Mouse (Mus musculus) cerebellum, adult 11-12 months (tissue): ENCODE results near the gene Serf2.

Experiments used
- DNase-seq: peaks from one replicate; pipeline ENCODE4 v3.0.0; 2022

Serf2 gene

DNA sequence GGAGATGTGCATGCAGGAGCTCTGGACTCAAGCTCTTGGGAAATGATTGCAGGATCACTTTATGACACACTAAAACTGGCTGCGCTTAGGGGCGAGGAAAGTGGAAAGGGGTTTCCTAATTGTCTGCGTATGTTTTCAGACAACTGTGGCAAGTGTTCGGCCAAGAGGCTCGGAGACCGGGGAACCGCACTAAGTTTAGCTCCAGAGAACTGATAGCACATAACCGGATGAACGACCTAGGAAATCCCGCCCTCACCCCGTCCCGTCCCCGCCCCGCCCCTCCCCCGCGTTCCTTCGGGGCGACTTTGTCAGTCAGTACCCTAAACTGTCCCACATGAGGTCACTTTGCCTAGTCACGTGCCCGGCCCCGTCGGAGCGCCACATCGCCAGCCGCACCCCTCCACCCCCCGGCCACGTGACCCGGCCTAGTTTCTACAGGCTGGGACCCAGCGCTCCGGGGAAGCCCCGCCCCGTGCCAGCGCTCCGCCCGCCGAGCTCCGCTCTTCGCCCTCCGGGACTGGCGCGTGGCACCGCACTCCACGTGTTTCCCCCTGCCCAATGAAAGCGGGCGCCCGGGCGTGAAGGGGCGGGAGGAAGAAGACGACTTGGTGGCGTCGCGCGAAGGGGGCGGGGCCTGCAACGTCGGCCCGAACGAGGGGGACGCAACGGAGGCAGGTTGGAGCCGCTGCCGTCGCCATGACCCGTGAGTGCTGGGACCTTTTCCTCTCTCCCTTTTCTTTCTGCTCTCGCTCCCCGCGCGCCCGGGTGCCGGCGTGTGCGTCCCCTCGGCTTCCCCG lies at the start of gene Serf2:
TSS of gene Serf2 (plus strand) at position 457 of the 797 bp plus-strand sequence.
- peak; percentile 100 for DNase-seq

DNA sequence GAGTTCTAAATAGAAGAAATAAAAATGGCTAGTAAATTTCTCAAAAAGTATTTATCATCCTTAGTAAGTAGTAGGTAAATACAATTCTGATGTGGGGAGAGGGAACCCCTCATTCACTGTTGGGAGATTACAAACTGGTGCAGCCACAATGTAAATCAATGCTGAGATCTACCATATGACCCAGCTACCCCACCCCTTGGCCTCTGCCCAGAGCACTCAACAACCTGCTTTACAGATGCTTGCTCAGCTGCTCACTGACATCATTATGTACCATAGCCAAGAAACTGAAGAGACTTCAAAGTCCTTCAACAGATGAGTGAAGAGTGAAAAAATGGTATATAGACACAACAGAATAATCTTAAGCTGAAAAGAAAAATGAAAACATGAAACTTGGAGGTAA lies 45.7 kb upstream of the Serf2 start:
- no peak for DNase-seq

- no peak for DNase-seq
Measured at GRCm38 (mm10) chr2:121408160-121408559, 40.8 kb upstream of the Serf2 start.

DNA sequence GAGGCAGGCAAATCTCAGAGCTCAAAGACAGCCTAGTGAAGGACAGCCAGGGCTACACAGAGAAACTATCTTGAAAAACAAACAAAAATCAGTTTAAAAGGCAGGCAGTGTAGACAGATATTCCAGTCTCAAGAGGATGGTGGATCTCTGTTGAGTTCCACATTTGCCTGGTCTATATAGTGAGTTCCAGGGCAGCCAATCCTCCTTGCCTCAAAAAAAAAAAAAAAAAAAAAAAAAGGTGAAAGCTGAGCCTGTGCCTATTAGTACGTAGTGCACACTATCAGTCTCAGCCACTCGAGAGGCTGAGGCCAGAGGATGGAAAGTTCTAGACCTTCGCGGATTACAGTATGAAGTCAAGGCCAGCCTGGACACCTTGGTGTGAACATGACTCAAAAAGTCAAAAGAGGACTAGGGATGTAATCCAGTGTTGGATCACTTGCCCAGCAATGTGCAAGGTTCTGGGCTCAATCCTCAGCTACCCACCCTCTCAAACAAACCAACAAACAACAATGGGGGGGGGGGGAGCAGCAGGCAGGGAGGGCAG lies 36.1 kb upstream of the Serf2 start:
- no peak for DNase-seq

- DNase-seq = peak; percentile 95
Measured at GRCm38 (mm10) chr2:121413387-121414042, 35.5 kb upstream of the Serf2 start, which contains the start of the genes Pdia3 and Catsper2. Gene Pdia3 (plus strand): TSS chr2:121413775. Gene Catsper2 (minus strand): TSS chr2:121413792.

DNA sequence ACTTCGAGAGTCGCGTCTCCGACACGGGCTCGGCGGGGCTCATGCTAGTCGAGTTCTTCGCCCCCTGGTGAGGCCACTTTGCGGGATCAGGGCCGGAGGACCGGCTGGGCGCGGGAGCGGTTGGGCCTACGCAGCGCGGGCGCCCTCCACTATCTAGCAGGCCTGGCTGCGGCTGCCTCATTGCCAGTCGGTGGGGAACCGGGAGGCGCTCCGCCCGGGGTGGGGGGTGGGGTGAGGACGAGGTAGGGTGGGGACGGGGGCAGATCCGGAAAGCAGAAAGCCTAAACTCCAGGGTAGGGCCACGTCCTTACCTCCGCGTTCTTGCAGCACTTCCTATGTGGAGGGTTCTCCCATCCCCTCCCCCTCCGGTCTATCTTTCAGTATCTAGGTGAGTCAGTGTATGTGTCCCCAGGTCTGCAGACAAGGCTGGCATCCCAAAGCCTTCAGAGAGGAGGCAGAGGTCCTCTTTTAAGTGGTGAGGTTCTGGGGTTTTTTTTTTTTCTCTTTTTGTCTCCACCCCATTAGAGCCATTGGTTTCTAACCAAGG lies 34.8 kb upstream of the Serf2 start:
- DNase-seq = peak; percentile 55

- no peak for DNase-seq
Measured at GRCm38 (mm10) chr2:121415103-121415502, 33.9 kb upstream of the Serf2 start.

DNA sequence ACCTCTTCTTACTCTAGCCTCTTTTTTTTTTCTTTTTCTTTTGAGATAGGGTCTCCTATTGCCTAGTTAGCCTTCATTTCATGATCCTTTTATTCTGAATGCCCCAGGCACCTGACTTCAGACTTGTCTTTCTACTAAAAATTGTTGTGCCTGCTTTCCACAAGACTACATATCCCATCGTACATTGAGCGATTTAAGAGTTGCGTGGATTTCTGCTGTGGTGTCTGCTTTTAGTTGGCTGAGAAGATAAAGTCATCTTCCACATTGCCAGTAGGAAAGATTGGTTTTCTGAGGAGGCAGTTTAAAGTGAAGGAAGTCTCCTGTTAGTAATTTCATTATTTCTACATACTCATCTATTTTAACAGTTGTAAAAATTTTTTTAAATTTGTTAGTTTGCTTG lies 33.4 kb upstream of the Serf2 start:
- no peak for DNase-seq

GRCm38 (mm10) chr2:121416356-121416755 lies 32.6 kb upstream of the Serf2 start:
- no peak for DNase-seq

GRCm38 (mm10) chr2:121418476-121418875 lies 30.5 kb upstream of the Serf2 start:
- no peak for DNase-seq

DNA sequence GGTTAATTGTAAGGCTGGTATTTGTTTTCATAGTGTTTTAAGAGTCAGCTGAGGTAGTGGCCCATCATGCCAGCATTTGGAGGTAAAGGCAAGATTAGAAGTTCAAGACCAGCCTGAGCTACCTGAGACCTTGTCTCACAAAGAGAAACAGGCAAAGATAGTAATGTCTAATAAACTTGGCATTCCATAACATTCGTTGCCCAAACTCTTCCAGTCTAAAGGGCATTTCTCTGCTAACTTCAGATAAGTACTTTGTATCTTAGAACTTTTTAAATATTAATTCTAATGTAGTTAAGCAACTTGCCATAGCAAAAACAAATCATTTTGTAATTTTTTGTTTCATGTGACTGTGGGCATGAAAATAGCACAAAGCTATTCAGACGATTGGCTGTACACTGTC lies 25.8 kb upstream of the Serf2 start:
- DNase-seq = no peak

GRCm38 (mm10) chr2:121425890-121426289 lies 23.1 kb upstream of the Serf2 start:
- DNase-seq = no peak

DNA sequence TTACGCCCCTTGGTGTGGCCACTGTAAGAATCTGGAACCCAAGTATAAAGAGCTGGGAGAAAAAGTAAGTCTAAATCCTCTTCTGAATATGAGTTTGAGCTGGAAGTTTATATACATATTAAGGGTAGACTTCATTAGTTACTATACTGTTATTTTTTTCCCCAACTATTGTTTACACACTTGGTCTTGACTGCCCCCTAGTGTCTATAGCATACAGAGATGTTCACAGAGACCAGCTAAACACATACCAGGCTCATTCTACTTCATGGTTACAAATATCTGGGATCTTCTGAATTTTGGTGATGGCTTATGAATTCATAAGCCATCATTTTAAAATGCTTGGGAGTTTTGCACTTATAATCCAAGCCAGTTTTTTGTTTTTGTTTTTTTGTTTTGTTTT lies 14.1 kb upstream of the Serf2 start:
- DNase-seq = no peak

DNA sequence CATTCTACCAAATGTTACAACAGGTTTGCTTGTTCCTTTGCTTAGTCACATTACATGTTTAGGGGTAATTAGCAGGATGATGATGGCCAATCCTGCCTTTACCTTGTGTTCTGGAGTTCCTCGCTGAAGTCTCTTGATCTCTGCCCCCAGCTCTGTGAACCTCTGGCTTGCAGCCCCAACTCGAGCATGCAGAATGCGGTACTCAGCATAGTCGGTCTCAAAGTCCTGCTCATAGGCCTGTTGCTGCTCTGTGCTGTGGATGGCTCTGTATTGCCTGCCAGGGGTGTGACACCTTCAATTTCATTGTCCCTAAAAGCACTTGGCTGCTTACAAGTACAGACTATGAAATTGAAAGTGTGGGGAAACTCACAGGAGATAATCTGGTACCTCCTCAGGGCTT lies 9.2 kb upstream of the Serf2 start:
- DNase-seq = no peak

GRCm38 (mm10) chr2:121440834-121441605 lies 8.0 kb upstream of the Serf2 start:
- DNase-seq = no peak

GRCm38 (mm10) chr2:121441800-121442199 lies 7.2 kb upstream of the Serf2 start:
- DNase-seq = no peak

- peak; percentile 44 for DNase-seq
Measured at GRCm38 (mm10) chr2:121442259-121443067, 6.5 kb upstream of the Serf2 start.

GRCm38 (mm10) chr2:121443068-121443349 lies 6.0 kb upstream of the Serf2 start:
- DNase-seq = peak; percentile 24

DNA sequence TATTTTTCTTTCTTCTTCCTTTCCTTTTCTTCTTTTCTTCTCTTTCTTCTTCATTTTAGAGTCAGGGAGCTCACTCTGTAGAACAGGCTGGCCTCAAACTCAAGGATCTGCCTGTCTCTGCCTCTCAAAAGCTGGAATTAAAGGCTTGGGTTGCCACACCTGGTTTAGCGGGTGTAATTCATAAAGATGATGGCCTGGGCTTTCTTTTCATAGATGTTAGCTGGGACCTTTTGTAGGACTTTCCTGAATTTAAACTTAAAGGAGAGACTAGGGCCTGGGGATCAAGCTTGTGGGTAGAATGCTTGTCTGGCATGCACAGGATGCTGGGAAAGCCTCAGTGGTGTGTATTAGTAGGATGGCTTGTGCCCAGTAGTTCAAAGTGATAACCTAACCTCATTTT lies 4.8 kb upstream of the Serf2 start, which contains the start of gene Ell3:
TSS of gene Ell3 (minus strand) at position 101 of the 400 bp plus-strand sequence.
- no peak for DNase-seq

GRCm38 (mm10) chr2:121445117-121445516 lies 3.9 kb upstream of the Serf2 start:
- DNase-seq = no peak

DNA sequence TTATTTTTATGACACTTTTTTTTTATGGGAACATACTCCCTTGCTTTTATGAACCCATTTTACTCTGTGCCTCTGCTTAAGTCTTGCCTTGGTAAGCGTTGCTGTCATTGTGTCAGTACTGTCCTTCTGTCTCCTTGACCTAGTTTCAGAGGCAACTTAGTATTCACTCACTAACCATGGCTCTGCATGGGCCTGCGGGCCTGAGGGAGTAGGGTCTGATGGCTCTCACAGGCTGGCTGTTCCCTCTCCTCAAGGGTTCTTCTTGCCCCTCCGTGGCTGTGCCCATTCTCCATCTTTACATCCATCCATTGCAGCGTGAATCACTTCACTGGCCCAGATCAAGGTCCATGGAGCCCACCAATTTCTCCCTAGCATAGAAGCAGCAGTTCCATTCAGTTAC lies 2.5 kb upstream of the Serf2 start:
- no peak for DNase-seq

GRCm38 (mm10) chr2:121447006-121447405 lies 2.0 kb upstream of the Serf2 start:
- no peak for DNase-seq
